Mouse (Mus musculus) kidney, adult 2 months (tissue): ENCODE data around the gene Rdm1. TPM values are rescaled to one million over a fixed set of nuclear protein-coding genes. Genes with fewer than 3 reads are reported as not detected.
A peak's percentile ranks its signal among the peaks of the same experiment; 100 is the strongest.
"Not testable (repeated sequence)": the region's sequence is repeated elsewhere in the genome, so short reads cannot be mapped to it uniquely, and the experiment has no call there.

Source experiments
- DNase-seq: peaks from one replicate; pipeline ENCODE4 v3.0.0; 2021
- H3K27ac ChIP-seq: fragments of 200-500 bp; 2 replicates; pipeline ENCODE4 v1.5.1; 2012; ENCODE audit warnings: low read depth, low read length, control low read depth, inconsistent platforms; ENCODE audit not compliant: insufficient read depth
- H3K27me3 ChIP-seq: fragments of 200-500 bp; replicated peaks from 2 replicates; pipeline ENCODE4 v1.6.1; 2012; ENCODE audit warnings: mild to moderate bottlenecking, moderate library complexity, low read length, inconsistent platforms; ENCODE audit not compliant: control insufficient read depth, insufficient read depth
- H3K36me3 ChIP-seq: fragments of 200-500 bp; 2 replicates; pipeline ENCODE4 v1.6.1; 2012; ENCODE audit warnings: mild to moderate bottlenecking, moderate library complexity, low read length, inconsistent platforms; ENCODE audit not compliant: control insufficient read depth, insufficient read depth
- H3K4me1 ChIP-seq: fragments of 200-500 bp; 2 replicates; pipeline ENCODE4 v1.6.1; 2011; ENCODE audit warnings: low read length; ENCODE audit not compliant: control insufficient read depth, insufficient read depth
- H3K4me3 ChIP-seq: fragments of 200-500 bp; 2 replicates; pipeline ENCODE4 v1.5.1; 2011; ENCODE audit warnings: mild to moderate bottlenecking, low read depth, low read length, control low read depth; ENCODE audit not compliant: insufficient read depth
- CTCF ChIP-seq: fragments of 200-500 bp; conservative IDR thresholded peaks from 2 replicates; pipeline ENCODE4 v1.5.1; 2011; ENCODE audit warnings: low read depth, mild to moderate bottlenecking, control low read depth, low read length, moderate library complexity, mixed read lengths; ENCODE audit not compliant: insufficient read depth, insufficient read length
- POLR2A ChIP-seq: fragments of 200-500 bp; IDR thresholded peaks from one replicate; pipeline ENCODE4 v1.6.1; 2011; ENCODE audit warnings: low read depth, low read length, control low read depth
- WGBS: fragments of 180-500 bp; shearing (Covaris S2); methylation state at CpG from one replicate; pipeline ENCODE4 v1.1.7; 2018; 5-methylcytosine and 5-hydroxymethylcytosine counted together
- polyA plus RNA-seq: library from polyadenylated mRNA; depleted of rRNA; stranded (reverse); fragments of >200 nt; gene quantifications from 2 replicates; pipeline ENCODE4 v1.2.3, GENCODE M21; 2012

The Rdm1 gene
- polyA plus RNA-seq, 1 experiment, result 41.0 TPM

- peak; percentile 94 for TF ChIP-seq POLR2A
- DNase-seq, result peak; percentile 88
- H3K27me3 ChIP-seq, H3K4me1 ChIP-seq, H3K36me3 ChIP-seq: not testable (repeated sequence)
- H3K27ac ChIP-seq, result peak overlapping the region; percentile 99
- under 1% methylated on average over 39 of the region's 40 CpGs for WGBS
- H3K4me3 ChIP-seq, result peak overlapping the region; percentile 49
Observed at GRCm38 (mm10) chr11:101657886-101658750, 31.1 kb downstream of the Rdm1 start.

- 22% methylated on average over 10 of the region's 10 CpGs for WGBS
- peak; percentile 72 for DNase-seq
- TF ChIP-seq CTCF (peak; percentile 62), POLR2A (no peak)
- no peaks in the 10 kb centered on the region for H3K27me3 ChIP-seq
- H3K36me3 ChIP-seq, result no peaks in the 10 kb centered on the region
- peak overlapping the region; percentile 85 for H3K27ac ChIP-seq
- no peak overlapping the region for H3K4me3 ChIP-seq
- peaks cover 3% of the 10 kb centered on the region; the same call in 1 of the 2 replicates for H3K4me1 ChIP-seq
Observed at GRCm38 (mm10) chr11:101658751-101659558, 32.0 kb downstream of the Rdm1 start.

DNA sequence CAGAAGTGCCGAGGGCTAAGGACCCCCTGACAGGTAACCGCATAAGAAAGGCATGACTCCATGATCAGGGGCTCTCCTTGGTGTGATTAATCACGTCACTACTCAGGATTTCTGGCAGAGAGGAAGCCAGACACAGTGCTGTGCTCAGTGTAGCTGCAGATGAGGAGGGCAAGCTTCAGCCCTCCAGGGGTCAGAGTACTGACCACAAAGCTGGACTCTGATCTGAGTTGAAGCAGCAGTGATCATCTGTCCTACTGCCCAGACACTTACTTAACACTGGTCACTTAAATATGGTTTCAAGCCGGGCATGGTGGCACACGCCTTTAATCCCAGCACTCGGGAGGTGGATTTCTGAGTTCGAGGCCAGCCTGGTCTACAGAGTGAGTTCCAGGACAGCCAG, 34.2 kb downstream of the Rdm1 start:
- H3K27me3 ChIP-seq, result no peaks in the 10 kb centered on the region
- H3K4me1 ChIP-seq, result peaks cover 3% of the 10 kb centered on the region; the same call in 1 of the 2 replicates
- 56% methylated on average over 7 of the region's 7 CpGs for WGBS
- H3K27ac ChIP-seq, result no peak overlapping the region
- no peak overlapping the region for H3K4me3 ChIP-seq
- DNase-seq, result peak; percentile 71
- H3K36me3 ChIP-seq, result no peaks in the 10 kb centered on the region
- peak; percentile 12; the same call in 1 of the 2 replicates for TF ChIP-seq CTCF
- no peak for TF ChIP-seq POLR2A

DNA sequence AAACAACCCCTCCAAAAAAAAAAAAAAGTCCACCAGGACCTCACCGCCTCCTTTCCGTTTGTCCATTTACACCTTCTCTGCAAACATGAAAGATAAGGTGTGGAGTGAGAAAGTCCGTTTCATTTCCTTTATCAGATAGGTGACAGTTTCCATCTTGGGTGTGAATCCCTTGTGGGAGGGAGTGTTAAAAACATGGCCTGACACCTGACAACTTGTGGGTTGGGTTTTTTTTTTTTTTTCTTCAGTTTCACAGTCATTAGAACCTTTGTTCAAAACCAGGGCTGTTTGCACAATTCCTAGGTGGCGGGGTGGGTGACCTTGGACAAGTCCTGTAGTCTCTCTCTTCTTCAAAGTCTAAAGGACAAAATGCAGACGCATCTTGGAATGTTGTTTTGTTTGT, 34.8 kb downstream of the Rdm1 start:
- no peak for DNase-seq
- WGBS, result 65% methylated on average over 5 of the region's 5 CpGs

DNA sequence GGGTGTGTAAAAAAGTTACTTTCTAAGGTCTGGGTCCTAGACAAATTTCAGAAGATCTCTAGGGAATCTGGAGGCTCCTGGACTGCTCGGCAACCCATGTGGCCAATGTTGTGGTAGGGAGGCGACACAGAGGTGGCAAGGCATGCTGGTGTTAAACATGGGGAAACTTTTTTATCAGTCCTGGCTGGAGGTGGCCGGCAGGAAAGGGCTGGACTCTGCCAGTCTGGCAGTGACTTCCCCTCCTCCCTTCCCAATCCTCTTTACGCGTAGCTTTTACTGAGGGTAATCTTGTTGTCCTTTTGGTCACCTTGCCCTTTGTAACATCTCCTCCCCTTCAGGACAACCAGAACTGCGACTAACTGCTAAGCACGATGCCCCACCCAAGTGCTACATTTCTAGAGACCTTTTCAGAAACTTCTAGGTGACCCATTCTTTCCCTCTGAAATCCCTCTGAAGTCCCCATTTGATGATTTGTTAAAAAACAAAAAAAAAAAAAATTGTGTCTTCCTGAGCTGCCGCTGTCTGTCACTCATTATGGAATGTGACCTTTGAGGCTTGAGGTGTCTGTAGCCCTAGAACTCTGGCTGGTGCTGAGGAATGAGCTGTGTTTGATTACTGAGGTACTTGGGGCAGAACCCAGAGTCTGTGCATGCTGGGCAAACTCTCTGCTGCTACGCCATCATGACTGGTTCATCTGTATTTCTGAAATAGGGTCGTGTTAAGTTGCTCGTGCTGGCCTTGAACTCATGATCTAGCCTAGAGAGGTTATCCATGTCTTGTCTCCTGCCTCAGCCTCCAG, 36.4 kb downstream of the Rdm1 start:
- H3K4me3 ChIP-seq, result no peak overlapping the region
- H3K27me3 ChIP-seq, result no peaks in the 10 kb centered on the region
- TF ChIP-seq POLR2A (no peak), CTCF (no peak)
- WGBS, result 39% methylated on average over 11 of the region's 11 CpGs
- DNase-seq, result peak; percentile 57
- H3K4me1 ChIP-seq, result no peaks in the 10 kb centered on the region; the same call in 1 of the 2 replicates
- no peaks in the 10 kb centered on the region for H3K36me3 ChIP-seq
- no peak overlapping the region for H3K27ac ChIP-seq

More for the DNA sequence above, 34.8 kb downstream of the Rdm1 start:
- Histone ChIP-seq H3K27ac (no peak overlapping the region), H3K4me3 (no peak overlapping the region), H3K27me3 (no peaks in the 10 kb centered on the region), H3K36me3 (no peaks in the 10 kb centered on the region), H3K4me1 (peaks cover 3% of the 10 kb centered on the region; the same call in 1 of the 2 replicates)
- no peak for TF ChIP-seq CTCF
- TF ChIP-seq POLR2A, result no peak

GRCm38 (mm10) chr11:101664825-101665635, 38.0 kb downstream of the Rdm1 start, which contains the start of gene Arl4d:
Arl4d (plus strand) TSS chr11:101665541.
- no peak for TF ChIP-seq CTCF
- peak; percentile 100 for TF ChIP-seq POLR2A
- peak; percentile 98 for DNase-seq
- WGBS, result 6% methylated on average over 34 of the region's 34 CpGs
- Histone ChIP-seq H3K27me3 (no peaks in the 10 kb centered on the region), H3K4me3 (peak within 1 kb of the TSS; percentile 69), H3K36me3 (no peaks in the 10 kb centered on the region), H3K27ac (peak within 1 kb of the TSS; percentile 59), H3K4me1 (peaks cover 4% of the 10 kb centered on the region)
